27 mouse cellular contexts compared by ENCODE assay signal in the genomic region with DNA sequence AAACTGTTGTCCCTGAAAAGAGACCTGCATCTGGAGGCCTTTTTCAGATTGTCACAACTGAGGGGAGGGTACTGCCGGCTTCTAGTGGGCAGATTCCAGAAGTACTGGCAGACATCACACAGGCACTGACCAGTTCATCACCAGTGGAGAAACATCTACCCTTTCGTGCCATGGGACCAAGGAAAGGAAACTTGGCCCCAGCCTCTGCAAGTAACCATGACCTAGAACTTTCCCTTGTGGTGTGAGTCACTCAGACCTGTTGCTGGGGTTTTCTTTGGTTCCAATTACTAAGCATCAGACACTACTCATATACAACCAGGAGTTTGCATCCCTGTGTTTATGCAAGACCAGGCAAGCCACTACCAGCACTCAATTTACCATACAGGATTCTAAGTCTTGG.
DNase-seq lines count a peak whose midpoint lies in the region; ATAC-seq and TF ChIP-seq lines count a peak whose summit lies in the region.
"Had no signal": no experiment of that assay in that cellular context is flagged by ENCODE, and none has a peak within 500 bp of the region (broad histone marks: within the 10 kb centered on the region; RNA-seq: fewer than 3 reads in every experiment).

No protein-coding gene starts in this region.

- no peaks in the 10 kb centered on the region for H3K9me3 ChIP-seq in forebrain, postnatal 0 days (ENCODE audit: low read length)
- no peaks in the 10 kb centered on the region for H3K9me3 ChIP-seq in forebrain, embryonic 14.5 days (replicated peaks; ENCODE audit: control insufficient read depth, low read length)
- no peaks in the 10 kb centered on the region for H3K9me3 ChIP-seq in midbrain, embryonic 11.5 days (ENCODE audit: control insufficient read depth, low read length)
- H3K9me3 ChIP-seq in midbrain, embryonic 14.5 days (ENCODE audit: control insufficient read depth, low read length) = no peaks in the 10 kb centered on the region
- H3K9me3 ChIP-seq: heart, embryonic 10.5 days; heart, embryonic 15.5 days; hindbrain, embryonic 12.5 days; limb, embryonic 10.5 days; limb, embryonic 15.5 days; liver, embryonic 13.5 days; midbrain, embryonic 10.5 days; neural tube, embryonic 12.5 days had no signal

- H3K4me2 ChIP-seq in forebrain, postnatal 0 days (ENCODE audit: low read depth) = no peak overlapping the region
- no peak overlapping the region for H3K4me2 ChIP-seq in forebrain, embryonic 14.5 days (ENCODE audit: low read length)
- no peak overlapping the region for H3K4me2 ChIP-seq in midbrain, embryonic 11.5 days
- no peak overlapping the region for H3K4me2 ChIP-seq in midbrain, embryonic 14.5 days (ENCODE audit: low read length)
- H3K4me2 ChIP-seq: heart, embryonic 15.5 days; hindbrain, embryonic 12.5 days; limb, embryonic 15.5 days; liver, embryonic 13.5 days; neural tube, embryonic 12.5 days had no signal

- no peak overlapping the region for H3K9ac ChIP-seq in forebrain, postnatal 0 days
- no peak overlapping the region for H3K9ac ChIP-seq in forebrain, embryonic 14.5 days (ENCODE audit: low read length)
- no peak overlapping the region for H3K9ac ChIP-seq in midbrain, embryonic 11.5 days (ENCODE audit: low read length)
- no peak overlapping the region for H3K9ac ChIP-seq in midbrain, embryonic 14.5 days (replicated peaks; ENCODE audit: low read length)
- no peak overlapping the region for H3K9ac ChIP-seq in heart, adult 2 months (ENCODE audit: low read depth, low read length)
- H3K9ac ChIP-seq: heart, embryonic 15.5 days; hindbrain, embryonic 12.5 days; limb, embryonic 15.5 days; liver, embryonic 13.5 days; neural tube, embryonic 12.5 days had no signal

- TF ChIP-seq POLR2A in heart, adult 2 months (IDR thresholded peaks at IDR 0.05; ENCODE audit: insufficient read depth, low read depth, low read length) = no peak

- no peaks in the 10 kb centered on the region for H3K36me3 ChIP-seq in forebrain, postnatal 0 days (ENCODE audit: insufficient read depth)
- no peaks in the 10 kb centered on the region for H3K36me3 ChIP-seq in forebrain, embryonic 14.5 days (ENCODE audit: control insufficient read depth, insufficient read depth, low read length)
- H3K36me3 ChIP-seq in midbrain, embryonic 11.5 days (ENCODE audit: control insufficient read depth, insufficient read depth, low read length) = no peaks in the 10 kb centered on the region
- no peaks in the 10 kb centered on the region for H3K36me3 ChIP-seq in midbrain, embryonic 14.5 days (ENCODE audit: control insufficient read depth, insufficient read depth, low read length)
- no peaks in the 10 kb centered on the region for H3K36me3 ChIP-seq in heart, adult 2 months (ENCODE audit: control insufficient read depth, insufficient read depth, low read length)
- H3K36me3 ChIP-seq: heart, embryonic 10.5 days; heart, embryonic 15.5 days; hindbrain, embryonic 12.5 days; limb, embryonic 10.5 days; limb, embryonic 15.5 days; liver, embryonic 13.5 days; midbrain, embryonic 10.5 days; neural tube, embryonic 12.5 days had no signal

- 77% methylated on average over 2 of the region's 2 CpGs for WGBS in forebrain, postnatal 0 days
- 98% methylated on average over 2 of the region's 2 CpGs for WGBS in forebrain, embryonic 14.5 days
- WGBS in midbrain, embryonic 11.5 days = 79% methylated on average over 2 of the region's 2 CpGs
- 94% methylated on average over 2 of the region's 2 CpGs for WGBS in midbrain, embryonic 14.5 days
- 80% methylated on average over 2 of the region's 2 CpGs for whole genome bisulfite sequencing in heart, adult 2 months

- peak overlapping the region; percentile 23; the same call in 1 of the 2 replicates for H3K27ac ChIP-seq in forebrain, postnatal 0 days (ENCODE audit: low read depth, low read length)
- no peak overlapping the region for H3K27ac ChIP-seq in forebrain, embryonic 14.5 days (ENCODE audit: low read depth, low read length)
- no peak overlapping the region for H3K27ac ChIP-seq in midbrain, embryonic 11.5 days (ENCODE audit: low read depth, low read length)
- no peak overlapping the region for H3K27ac ChIP-seq in midbrain, embryonic 14.5 days (replicated peaks; ENCODE audit: low read depth, low read length)
- no peak overlapping the region for H3K27ac ChIP-seq in heart, adult 2 months
- H3K27ac ChIP-seq: heart, embryonic 10.5 days; heart, embryonic 15.5 days; hindbrain, embryonic 12.5 days; limb, embryonic 10.5 days; limb, embryonic 15.5 days; liver, embryonic 13.5 days; midbrain, embryonic 10.5 days; neural tube, embryonic 12.5 days had no signal

- H3K27me3 ChIP-seq in forebrain, postnatal 0 days (ENCODE audit: insufficient read depth, low read length) = no peaks in the 10 kb centered on the region
- no peaks in the 10 kb centered on the region for H3K27me3 ChIP-seq in forebrain, embryonic 14.5 days (replicated peaks; ENCODE audit: control insufficient read depth, insufficient read depth, low read length)
- no peaks in the 10 kb centered on the region for H3K27me3 ChIP-seq in midbrain, embryonic 11.5 days (ENCODE audit: control insufficient read depth, insufficient read depth, low read length)
- peaks cover 12% of the 10 kb centered on the region; the same call in 1 of the 2 replicates for H3K27me3 ChIP-seq in midbrain, embryonic 14.5 days (ENCODE audit: control insufficient read depth, insufficient read depth, low read length)
- H3K27me3 ChIP-seq in heart, adult 2 months (ENCODE audit: control insufficient read depth, insufficient read depth, low read length) = no peaks in the 10 kb centered on the region
- H3K27me3 ChIP-seq: heart, embryonic 15.5 days; limb, embryonic 15.5 days; liver, embryonic 13.5 days; neural tube, embryonic 12.5 days had no signal

- ATAC-seq in forebrain, postnatal 0 days = no peak
- no peak for ATAC-seq in forebrain, embryonic 14.5 days
- no peak for ATAC-seq in midbrain, embryonic 11.5 days (ENCODE audit: low FRiP score)
- ATAC-seq in midbrain, embryonic 14.5 days (ENCODE audit: low FRiP score, low TSS enrichment) = no peak

- H3K4me1 ChIP-seq in forebrain, postnatal 0 days (ENCODE audit: insufficient read depth) = peaks cover 9% of the 10 kb centered on the region; the same call in 1 of the 2 replicates
- H3K4me1 ChIP-seq in forebrain, embryonic 14.5 days (ENCODE audit: control insufficient read depth, insufficient read depth, low read length) = peaks cover 15% of the 10 kb centered on the region
- H3K4me1 ChIP-seq in midbrain, embryonic 11.5 days (ENCODE audit: control insufficient read depth, insufficient read depth, low read length) = no peaks in the 10 kb centered on the region
- H3K4me1 ChIP-seq in midbrain, embryonic 14.5 days (ENCODE audit: control insufficient read depth, insufficient read depth, low read length) = no peaks in the 10 kb centered on the region
- H3K4me1 ChIP-seq in heart, adult 2 months (ENCODE audit: control insufficient read depth, insufficient read depth, low read length) = peaks cover 4% of the 10 kb centered on the region; the same call in 1 of the 2 replicates
- H3K4me1 ChIP-seq: hindbrain, embryonic 12.5 days; liver, embryonic 13.5 days; neural tube, embryonic 12.5 days had no signal

- no peak for TF ChIP-seq EP300 in heart, adult 2 months (IDR thresholded peaks at IDR 0.05; ENCODE audit: insufficient read depth, low read depth, low read length)

- DNase-seq in forebrain, postnatal 0 days = no peak
- DNase-seq in forebrain, embryonic 14.5 days (ENCODE audit: low spot score) = no peak
- peak; percentile 21 for DNase-seq in midbrain, embryonic 11.5 days (ENCODE audit: low spot score, missing footprints)
- DNase-seq in midbrain, embryonic 14.5 days = no peak
- DNase-seq in adrenal gland, postnatal 14 days = peak; percentile 52
- DNase-seq in cerebellum, adult 8-10 months = no peak
- DNase-seq in heart, adult 2 months = no peak
- DNase-seq: B cell, adult 2 months; cerebellum, adult 18-20 months; cerebellum, postnatal 14 days; gastrocnemius, postnatal 10 days; kidney, adult 18-20 months; kidney, postnatal 4 days; liver, embryonic 13.5 days; lung, adult 2 months; right cerebral cortex, postnatal 4 days; thymus, adult 2 months; thymus, postnatal 36 days had no signal

- TF ChIP-seq CTCF in forebrain, postnatal 0 days (IDR thresholded peaks at IDR 0.05; ENCODE audit: low read depth) = no peak
- TF ChIP-seq CTCF in heart, adult 2 months (IDR thresholded peaks at IDR 0.05) = no peak

- intact Hi-C loops in heart, adult 2 months (cut with DNase I) = no loop called here

- no peaks in the 10 kb centered on the region for H3K79me2 ChIP-seq in heart, adult 2 months (replicated peaks; ENCODE audit: control insufficient read depth, insufficient read depth, low read length)

- no peak overlapping the region for H3K4me3 ChIP-seq in forebrain, postnatal 0 days (ENCODE audit: low read depth, low read length)
- no peak overlapping the region for H3K4me3 ChIP-seq in forebrain, embryonic 14.5 days (ENCODE audit: low read depth, low read length)
- no peak overlapping the region for H3K4me3 ChIP-seq in midbrain, embryonic 11.5 days (ENCODE audit: low read depth, low read length)
- H3K4me3 ChIP-seq in midbrain, embryonic 14.5 days (replicated peaks; ENCODE audit: low read depth, low read length) = no peak overlapping the region
- H3K4me3 ChIP-seq in heart, adult 2 months = no peak overlapping the region
- H3K4me3 ChIP-seq: erythroblast, embryonic 14.5 days; heart, embryonic 10.5 days; heart, embryonic 15.5 days; hindbrain, embryonic 12.5 days; limb, embryonic 10.5 days; limb, embryonic 15.5 days; liver, embryonic 13.5 days; midbrain, embryonic 10.5 days; myocyte; neural tube, embryonic 12.5 days had no signal

Comparison
In these comparisons a context has a peak if more than half of its experiments do, and no peak if none do; other contexts are left out.
1. DNase-seq: peak in midbrain, embryonic 11.5 days (single experiment) and adrenal gland, postnatal 14 days (single experiment); none in forebrain, postnatal 0 days (single experiment), forebrain, embryonic 14.5 days (single experiment), midbrain, embryonic 14.5 days (single experiment), cerebellum, adult 8-10 months (single experiment) and heart, adult 2 months (0 of 2).